Mouse (Mus musculus): Measurements from ENCODE around the gene Hacd1. TPM values are rescaled to one million over a fixed set of nuclear protein-coding genes. Genes with fewer than 3 reads are reported as not detected.

The Hacd1 gene
- polyA plus RNA-seq, 1 experiment from 2014 or later, result 85.7 TPM

DNA sequence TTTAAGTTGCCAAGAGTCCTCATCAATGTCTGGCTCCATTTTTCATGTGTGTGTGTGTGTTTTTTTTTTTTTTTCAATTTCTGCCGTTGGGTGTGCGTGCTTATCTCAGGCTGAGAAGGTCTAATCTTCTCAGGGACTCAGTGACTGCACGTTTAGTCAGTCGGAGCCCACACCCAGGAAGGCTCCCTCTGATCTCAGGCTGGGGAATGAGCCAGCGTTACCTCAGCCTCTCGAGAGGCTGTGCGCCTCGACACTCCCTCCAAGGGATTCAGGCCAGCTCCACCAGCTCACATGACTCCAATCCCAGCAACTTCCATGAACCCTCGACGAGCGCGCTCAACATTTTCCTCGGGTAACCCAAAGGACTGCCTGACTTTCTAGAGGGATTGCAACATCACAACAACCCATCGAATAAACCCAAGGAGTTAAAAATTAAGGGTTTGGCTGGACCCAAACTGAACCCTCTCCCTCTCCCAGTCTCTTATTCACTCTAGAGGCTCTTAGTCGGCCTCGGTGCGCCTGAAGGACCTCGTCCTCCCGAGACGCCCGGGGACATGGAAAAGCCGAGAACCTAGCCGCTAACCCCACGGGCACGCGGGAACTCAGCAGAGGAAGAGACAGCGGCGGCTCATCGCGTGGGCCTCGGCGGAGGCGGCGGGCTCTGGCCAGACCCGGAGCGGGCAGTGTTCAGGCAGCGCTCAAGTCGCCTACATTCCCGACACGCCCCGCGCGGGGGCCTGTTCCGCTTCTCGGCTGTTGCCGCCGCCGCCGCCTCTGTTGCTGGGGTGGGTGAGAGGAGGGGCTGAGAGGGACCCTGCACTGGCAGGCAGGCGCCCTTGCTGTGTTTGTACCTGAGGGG lies 17.7 kb upstream of the Hacd1 start, which contains the start of gene Stam:
TSS of gene Stam (plus strand) at position 737 of the 859 bp plus-strand sequence.
- no peaks in the 10 kb centered on the region for H3K4me1 ChIP-seq (replicated peaks; ENCODE audit: control insufficient read depth, insufficient read depth, low read length)
- H3K27me3 ChIP-seq (replicated peaks; ENCODE audit: control insufficient read depth, insufficient read depth, low read length), result no peaks in the 10 kb centered on the region
- WGBS, result under 1% methylated on average over 48 of the region's 50 CpGs
- no peaks in the 10 kb centered on the region for H3K9me3 ChIP-seq (ENCODE audit: control insufficient read depth)
- peak within 1 kb of the TSS; percentile 97 for H3K27ac ChIP-seq (ENCODE audit: low read depth, low read length)
- ATAC-seq, result peak; percentile 94
- H3K4me2 ChIP-seq (replicated peaks; ENCODE audit: low read depth), result peak within 1 kb of the TSS; percentile 82
- peak; percentile 24 for TF ChIP-seq CTCF (IDR thresholded peaks at IDR 0.05; ENCODE audit: low read depth)
- H3K9ac ChIP-seq (ENCODE audit: low read depth, low read length), result peak within 1 kb of the TSS; percentile 91
- no peaks in the 10 kb centered on the region for H3K36me3 ChIP-seq (ENCODE audit: control insufficient read depth, insufficient read depth)
- peak within 1 kb of the TSS; percentile 92 for H3K4me3 ChIP-seq (ENCODE audit: low read depth, low read length)

DNA sequence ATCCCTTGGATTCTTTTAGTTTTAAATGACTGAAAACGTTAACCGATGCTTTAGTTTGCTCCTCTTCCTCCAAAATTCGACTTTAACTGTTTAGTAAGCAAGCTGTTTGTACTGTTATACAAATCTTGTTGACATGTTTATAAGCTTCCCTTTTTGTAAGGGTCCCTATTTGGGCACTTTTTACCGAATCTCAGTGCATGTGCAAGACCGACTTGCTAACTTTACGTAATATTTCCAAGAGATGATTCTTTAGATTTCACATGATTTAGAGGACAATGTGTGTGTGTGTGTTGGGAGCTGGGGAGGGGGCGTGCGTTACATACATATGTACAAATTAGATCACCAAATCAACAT lies 17.1 kb upstream of the Hacd1 start:
- H3K4me1 ChIP-seq (replicated peaks; ENCODE audit: control insufficient read depth, insufficient read depth, low read length), result no peaks in the 10 kb centered on the region
- peak overlapping the region; percentile 91 for H3K9ac ChIP-seq (ENCODE audit: low read depth, low read length)
- peak overlapping the region; percentile 97 for H3K27ac ChIP-seq (ENCODE audit: low read depth, low read length)
- H3K27me3 ChIP-seq (replicated peaks; ENCODE audit: control insufficient read depth, insufficient read depth, low read length), result no peaks in the 10 kb centered on the region
- no peak for ATAC-seq
- TF ChIP-seq CTCF (IDR thresholded peaks at IDR 0.05; ENCODE audit: low read depth), result no peak
- no peaks in the 10 kb centered on the region for H3K9me3 ChIP-seq (ENCODE audit: control insufficient read depth)
- H3K4me2 ChIP-seq (replicated peaks; ENCODE audit: low read depth), result peak overlapping the region; percentile 82
- WGBS, result 10% methylated on average over 8 of the region's 8 CpGs
- H3K4me3 ChIP-seq (ENCODE audit: low read depth, low read length), result peak overlapping the region; percentile 92
- no peaks in the 10 kb centered on the region for H3K36me3 ChIP-seq (ENCODE audit: control insufficient read depth, insufficient read depth)

DNA sequence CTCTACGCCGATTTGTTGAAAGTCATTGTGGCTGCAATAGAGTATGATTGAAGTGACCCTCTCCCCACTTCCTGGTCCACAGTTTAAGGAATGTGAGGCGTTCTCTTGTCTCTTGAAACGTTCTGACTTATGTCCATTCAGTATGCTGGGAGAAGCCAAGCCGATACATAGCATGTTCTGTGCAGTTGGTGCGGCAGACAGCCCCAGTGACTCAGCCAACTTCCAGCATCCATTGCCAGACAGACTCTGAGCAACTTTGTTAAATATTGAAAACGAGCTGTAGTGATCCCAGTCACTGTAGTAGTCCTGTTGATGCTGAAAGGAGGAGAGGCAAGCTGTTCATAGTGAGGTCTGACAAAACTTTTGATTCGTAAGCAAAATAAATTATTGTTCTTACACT lies 14.5 kb upstream of the Hacd1 start:
- TF ChIP-seq CTCF (IDR thresholded peaks at IDR 0.05; ENCODE audit: low read depth), result no peak
- Histone ChIP-seq H3K4me2 (replicated peaks; ENCODE audit: low read depth) (no peak overlapping the region), H3K4me1 (replicated peaks; ENCODE audit: control insufficient read depth, insufficient read depth, low read length) (no peaks in the 10 kb centered on the region), H3K27me3 (replicated peaks; ENCODE audit: control insufficient read depth, insufficient read depth, low read length) (no peaks in the 10 kb centered on the region), H3K36me3 (ENCODE audit: control insufficient read depth, insufficient read depth) (no peaks in the 10 kb centered on the region), H3K27ac (ENCODE audit: low read depth, low read length) (no peak overlapping the region), H3K9ac (ENCODE audit: low read depth, low read length) (no peak overlapping the region), H3K9me3 (ENCODE audit: control insufficient read depth) (no peaks in the 10 kb centered on the region), H3K4me3 (ENCODE audit: low read depth, low read length) (no peak overlapping the region)
- ATAC-seq, result no peak
- 79% methylated on average over 8 of the region's 8 CpGs for WGBS

DNA sequence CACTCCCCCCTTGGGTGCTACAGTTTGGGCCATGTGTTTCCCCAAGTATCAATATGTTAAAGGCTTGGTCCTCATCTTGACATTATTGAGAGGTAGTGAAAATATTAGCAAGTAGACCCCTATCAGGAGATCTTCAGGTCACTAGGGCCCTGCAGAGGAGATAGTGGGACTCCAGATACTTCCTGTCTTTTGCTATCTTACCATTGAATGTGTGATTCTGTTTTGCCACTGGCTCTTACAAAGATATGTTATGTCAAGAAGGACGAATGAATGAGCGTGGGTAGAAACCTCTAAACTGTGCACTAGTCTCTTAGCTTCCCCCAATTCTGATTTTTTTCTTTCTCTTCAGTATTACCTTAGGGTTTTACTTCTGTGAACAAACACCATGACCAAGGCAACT lies 13.1 kb upstream of the Hacd1 start:
- WGBS, result 91% methylated on average over 2 of the region's 2 CpGs

DNA sequence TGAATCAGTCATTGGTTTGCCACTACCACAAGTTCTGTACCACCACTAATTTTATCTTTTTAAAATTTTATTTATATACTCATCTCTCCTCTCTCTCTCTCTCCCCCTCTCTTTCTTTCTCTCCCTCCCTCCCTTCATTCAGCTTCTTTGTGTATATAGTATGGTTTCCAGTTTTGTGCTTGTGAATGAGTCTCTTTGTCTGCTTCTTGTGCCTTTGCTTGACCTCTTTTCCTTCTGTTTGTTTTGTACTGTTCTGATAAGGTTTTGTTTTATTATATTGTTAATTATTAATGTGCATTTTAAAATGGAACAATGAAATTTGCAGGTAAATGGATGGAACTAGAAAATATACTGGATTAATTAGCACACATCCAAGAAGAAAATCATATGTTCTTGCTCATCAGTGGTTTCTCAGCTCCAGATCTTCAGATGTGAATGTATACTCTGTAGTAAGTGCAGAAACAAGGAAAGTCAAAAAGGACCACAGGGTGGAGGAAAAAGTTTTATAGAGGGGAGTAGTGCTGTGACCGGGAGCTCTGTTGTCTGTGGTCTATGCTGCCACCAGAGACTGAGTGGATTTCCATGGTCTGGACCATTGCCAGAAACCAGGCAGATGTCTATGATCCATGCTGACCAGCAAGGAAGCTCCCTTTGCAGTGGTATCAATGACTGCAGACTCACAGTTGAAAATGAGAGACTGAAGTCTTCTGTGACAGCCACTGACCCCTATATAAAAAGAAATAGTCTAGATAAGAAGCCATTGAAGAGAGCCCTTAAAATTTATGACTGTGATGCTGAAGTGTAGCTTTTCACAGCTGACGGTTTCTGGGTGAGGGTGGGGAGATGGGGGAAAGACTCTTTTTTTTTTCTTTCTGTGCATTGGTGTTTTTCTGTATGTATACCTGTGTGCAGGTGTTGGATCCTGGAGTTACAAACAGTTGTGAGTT lies 10.0 kb upstream of the Hacd1 start:
- H3K4me1 ChIP-seq (replicated peaks; ENCODE audit: control insufficient read depth, insufficient read depth, low read length), result no peaks in the 10 kb centered on the region
- H3K27ac ChIP-seq (ENCODE audit: low read depth, low read length), result no peak overlapping the region
- ATAC-seq, result peak; percentile 71
- no peaks in the 10 kb centered on the region for H3K36me3 ChIP-seq (ENCODE audit: control insufficient read depth, insufficient read depth)
- no peak for TF ChIP-seq CTCF (IDR thresholded peaks at IDR 0.05; ENCODE audit: low read depth)
- no peak overlapping the region for H3K4me3 ChIP-seq (ENCODE audit: low read depth, low read length)
- H3K4me2 ChIP-seq (replicated peaks; ENCODE audit: low read depth), result no peak overlapping the region
- no peak overlapping the region for H3K9ac ChIP-seq (ENCODE audit: low read depth, low read length)
- WGBS, result 27% methylated on average over 2 of the region's 2 CpGs
- no peaks in the 10 kb centered on the region for H3K27me3 ChIP-seq (replicated peaks; ENCODE audit: control insufficient read depth, insufficient read depth, low read length)
- H3K9me3 ChIP-seq (ENCODE audit: control insufficient read depth), result no peaks in the 10 kb centered on the region

More for the DNA sequence above, 13.1 kb upstream of the Hacd1 start:
- no peaks in the 10 kb centered on the region for H3K36me3 ChIP-seq (ENCODE audit: control insufficient read depth, insufficient read depth)
- no peak for ATAC-seq
- H3K9me3 ChIP-seq (ENCODE audit: control insufficient read depth), result no peaks in the 10 kb centered on the region
- H3K4me1 ChIP-seq (replicated peaks; ENCODE audit: control insufficient read depth, insufficient read depth, low read length), result no peaks in the 10 kb centered on the region
- TF ChIP-seq CTCF (IDR thresholded peaks at IDR 0.05; ENCODE audit: low read depth), result no peak
- H3K4me2 ChIP-seq (replicated peaks; ENCODE audit: low read depth), result no peak overlapping the region
- no peak overlapping the region for H3K4me3 ChIP-seq (ENCODE audit: low read depth, low read length)
- H3K27me3 ChIP-seq (replicated peaks; ENCODE audit: control insufficient read depth, insufficient read depth, low read length), result no peaks in the 10 kb centered on the region
- H3K9ac ChIP-seq (ENCODE audit: low read depth, low read length), result no peak overlapping the region
- H3K27ac ChIP-seq (ENCODE audit: low read depth, low read length), result no peak overlapping the region

DNA sequence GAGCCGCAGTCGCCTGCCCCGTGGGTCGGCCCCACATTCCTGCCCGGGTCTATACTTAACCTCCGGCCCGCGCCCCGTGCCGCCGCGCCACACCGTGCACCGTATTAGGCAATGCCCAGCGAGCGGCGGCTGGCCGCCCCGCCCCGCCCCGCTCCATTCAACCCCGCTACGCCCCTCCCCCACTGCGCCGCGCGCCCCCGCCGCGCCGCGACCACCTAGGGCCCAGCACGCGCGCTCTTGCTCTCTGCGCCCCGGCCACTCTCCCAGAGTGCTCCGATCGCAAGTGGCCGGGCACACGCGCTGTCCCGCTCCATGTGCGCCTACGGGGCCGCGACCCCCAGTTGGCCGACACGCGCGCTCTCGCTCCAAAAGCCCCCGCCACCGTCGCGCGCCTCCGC lies 768 bp downstream of the Hacd1 start:
- peak overlapping the region; percentile 66 for H3K27ac ChIP-seq (ENCODE audit: low read depth, low read length)
- under 1% methylated on average over 38 of the region's 58 CpGs for WGBS
- no peaks in the 10 kb centered on the region for H3K36me3 ChIP-seq (ENCODE audit: control insufficient read depth, insufficient read depth)
- no peaks in the 10 kb centered on the region for H3K4me1 ChIP-seq (replicated peaks; ENCODE audit: control insufficient read depth, insufficient read depth, low read length)
- H3K4me3 ChIP-seq (ENCODE audit: low read depth, low read length), result peak overlapping the region; percentile 96
- no peak for TF ChIP-seq CTCF (IDR thresholded peaks at IDR 0.05; ENCODE audit: low read depth)
- ATAC-seq, result peak; percentile 82
- H3K9ac ChIP-seq (ENCODE audit: low read depth, low read length), result peak overlapping the region; percentile 79
- H3K9me3 ChIP-seq (ENCODE audit: control insufficient read depth), result no peaks in the 10 kb centered on the region
- peak overlapping the region; percentile 89 for H3K4me2 ChIP-seq (replicated peaks; ENCODE audit: low read depth)
- H3K27me3 ChIP-seq (replicated peaks; ENCODE audit: control insufficient read depth, insufficient read depth, low read length), result no peaks in the 10 kb centered on the region

Data from intestine, postnatal 0 days (tissue).